ENCODE assay signal across 8 mouse cellular contexts in genomic region chr8:70492664-70493640, GRCm38 (mm10). TPM values are rescaled to one million over a fixed set of nuclear protein-coding genes. Genes with fewer than 3 reads are reported as not detected.
DNase-seq lines count a peak whose midpoint lies in the region; ATAC-seq and TF ChIP-seq lines count a peak whose summit lies in the region.

Crlf1 (plus strand) TSS chr8:70493158.

- intact Hi-C loops in heart, postnatal 10 days (cut with DNase I), result no loop called here

- no peaks in the 10 kb centered on the region for H3K9me3 ChIP-seq in heart, embryonic 14.5 days (ENCODE audit: control insufficient read depth, low read length)
- H3K9me3 ChIP-seq in G1E (replicated peaks), result no peaks in the 10 kb centered on the region
- H3K9me3 ChIP-seq in hindbrain, embryonic 15.5 days, result no peaks in the 10 kb centered on the region
- no peaks in the 10 kb centered on the region for H3K9me3 ChIP-seq in midbrain, embryonic 11.5 days (ENCODE audit: control insufficient read depth, low read length)

- peaks cover 12 to 37% of the 10 kb centered on the region in 2 experiments; a peak in 3 of 4 replicates for H3K4me1 ChIP-seq in heart, embryonic 14.5 days (ENCODE audit: control insufficient read depth in 2 of 2, insufficient read depth in 2 of 2, low read length in 2 of 2)
- H3K4me1 ChIP-seq in G1E (ENCODE audit: insufficient read depth, low read depth, low read length), result peaks cover 30% of the 10 kb centered on the region
- peaks cover 61% of the 10 kb centered on the region for H3K4me1 ChIP-seq in hindbrain, embryonic 15.5 days (replicated peaks)
- H3K4me1 ChIP-seq in midbrain, embryonic 11.5 days (ENCODE audit: control insufficient read depth, insufficient read depth, low read length), result peaks cover 33% of the 10 kb centered on the region

- DNase-seq in heart, postnatal 10 days, result no peak
- no peak for DNase-seq in G1E (ENCODE audit: low spot score)
- peak; percentile 87 for DNase-seq in midbrain, embryonic 11.5 days (ENCODE audit: low spot score, missing footprints)
- DNase-seq in urinary bladder, adult 2 months (ENCODE audit: low spot score), result no peak
- DNase-seq in B cell, adult 2 months, result no peak

- H3K27me3 ChIP-seq in heart, embryonic 14.5 days (ENCODE audit: control insufficient read depth, insufficient read depth, low read length), result peaks cover 100% of the 10 kb centered on the region
- peaks cover 98% of the 10 kb centered on the region for H3K27me3 ChIP-seq in G1E (ENCODE audit: insufficient read depth, low read length)
- peaks cover 98% of the 10 kb centered on the region for H3K27me3 ChIP-seq in hindbrain, embryonic 15.5 days
- H3K27me3 ChIP-seq in midbrain, embryonic 11.5 days (ENCODE audit: control insufficient read depth, insufficient read depth, low read length), result peaks cover 98% of the 10 kb centered on the region

- 0 out of 2 replicates have a peak within 1 kb of the TSS, but pooled peaks have one; percentile 3 for H3K9ac ChIP-seq in heart, embryonic 14.5 days (ENCODE audit: low read length)
- H3K9ac ChIP-seq in hindbrain, embryonic 15.5 days, result peak within 1 kb of the TSS; percentile 14
- H3K9ac ChIP-seq in midbrain, embryonic 11.5 days (ENCODE audit: low read length), result no peak within 1 kb of the TSS

- H3K36me3 ChIP-seq in heart, embryonic 14.5 days (ENCODE audit: control insufficient read depth, insufficient read depth, low read length), result no peaks in the 10 kb centered on the region
- H3K36me3 ChIP-seq in G1E (replicated peaks), result no peaks in the 10 kb centered on the region
- no peaks in the 10 kb centered on the region for H3K36me3 ChIP-seq in hindbrain, embryonic 15.5 days
- H3K36me3 ChIP-seq in midbrain, embryonic 11.5 days (ENCODE audit: control insufficient read depth, insufficient read depth, low read length), result no peaks in the 10 kb centered on the region

- ATAC-seq in heart, embryonic 14.5 days (ENCODE audit: insufficient number of reproducible peaks, insufficient read depth, low FRiP score, low read depth), result no peak
- no peak for ATAC-seq in G1E (ENCODE audit: extremely low read depth, insufficient number of reproducible peaks, low FRiP score, poor library complexity, severe bottlenecking)
- no peak for ATAC-seq in hindbrain, embryonic 15.5 days (ENCODE audit: low FRiP score, low read depth)
- ATAC-seq in midbrain, embryonic 11.5 days (ENCODE audit: low FRiP score), result no peak
- ATAC-seq in activated CD4-positive, CD25-positive, alpha-beta regulatory T cell, adult 4 months, result no peak

- H3K4me3 ChIP-seq in heart, embryonic 14.5 days (ENCODE audit: control insufficient read depth in 1 of 2, insufficient read depth in 1 of 2, low read depth in 1 of 2, low read length in 2 of 2), result peak within 1 kb of the TSS; percentile 31 to 34
- H3K4me3 ChIP-seq in G1E (ENCODE audit: low read depth, low read length), result peak within 1 kb of the TSS; percentile 67; the same call in 1 of the 2 replicates
- peak within 1 kb of the TSS; percentile 37 for H3K4me3 ChIP-seq in hindbrain, embryonic 15.5 days
- peak within 1 kb of the TSS; percentile 28 for H3K4me3 ChIP-seq in midbrain, embryonic 11.5 days (ENCODE audit: low read depth, low read length)

- peak within 1 kb of the TSS; percentile 74 for H3K4me2 ChIP-seq in heart, embryonic 14.5 days (ENCODE audit: low read length)
- peak within 1 kb of the TSS; percentile 76 for H3K4me2 ChIP-seq in hindbrain, embryonic 15.5 days
- H3K4me2 ChIP-seq in midbrain, embryonic 11.5 days, result peak within 1 kb of the TSS; percentile 39

- WGBS in heart, embryonic 14.5 days, result under 1% methylated on average over 76 of the region's 93 CpGs
- WGBS in hindbrain, embryonic 15.5 days, result under 1% methylated on average over 48 of the region's 93 CpGs
- WGBS in midbrain, embryonic 11.5 days, result under 1% methylated on average over 60 of the region's 93 CpGs

- no peak within 1 kb of the TSS for H3K27ac ChIP-seq in heart, embryonic 14.5 days (replicated peaks in 1 of 2; ENCODE audit: control insufficient read depth in 1 of 2, insufficient read depth in 1 of 2, low read depth in 2 of 2, low read length in 2 of 2)
- H3K27ac ChIP-seq in hindbrain, embryonic 15.5 days (replicated peaks), result no peak within 1 kb of the TSS
- no peak within 1 kb of the TSS for H3K27ac ChIP-seq in midbrain, embryonic 11.5 days (ENCODE audit: low read depth, low read length)

- TF ChIP-seq CTCF in G1E (IDR thresholded peaks at IDR 0.05; ENCODE audit: low read depth, low read length), result no peak

RNA-seq across cellular contexts. Expression of gene Crlf1, which starts in this region (rescaled TPM):
- polyA plus RNA-seq in heart, embryonic 14.5 days (2014; fragmentation: Nextera tagmentation; extraction: Ambion mirVana), result 0.42 and 2.0 TPM in 2 replicates
- total RNA-seq in heart, postnatal 10 days (2021), result under 1 TPM; 0.38 to 0.72 TPM
- total RNA-seq in G1E (2014; fragmentation: Nextera tagmentation) (not detected in 2 replicates), G1E (2017) (not detected in 2 replicates)
- not detected in 2 replicates for polyA plus RNA-seq in G1E (2012)
- polyA plus RNA-seq in hindbrain, embryonic 15.5 days (2015; fragmentation: Nextera tagmentation; extraction: Ambion mirVana), result 7.0 and 8.6 TPM in 2 replicates
- polyA plus RNA-seq in midbrain, embryonic 11.5 days (2014; fragmentation: Nextera tagmentation; extraction: Ambion mirVana), result 0.23 and 0.90 TPM in 2 replicates
- 0.40 and 0.41 TPM in 2 replicates for polyA plus RNA-seq in urinary bladder, adult 2 months (2012; rRNA removed)
- not detected for polyA plus RNA-seq in activated CD4-positive, CD25-positive, alpha-beta regulatory T cell, adult 4 months (2017; shearing (Covaris generic))

Comparison
In these comparisons a context has a peak if more than half of its experiments do, and no peak if none do; other contexts are left out.
1. Peak in DNase-seq, H3K4me3 ChIP-seq and H3K4me2 ChIP-seq in midbrain, embryonic 11.5 days; RNA of the gene not detected or under 1 TPM.